Comparison of ENCODE assay signal across 24 mouse cellular contexts in genomic region chr5:39251021-39251420, GRCm38 (mm10).
DNase-seq lines count a peak whose midpoint lies in the region; ATAC-seq and TF ChIP-seq lines count a peak whose summit lies in the region.
"Had no signal": no experiment of that assay in that cellular context is flagged by ENCODE, and none has a peak within 500 bp of the region (broad histone marks: within the 10 kb centered on the region; RNA-seq: fewer than 3 reads in every experiment).

No protein-coding gene starts in this region.

- no peak overlapping the region for H3K27ac ChIP-seq in CH12.LX (ENCODE audit: insufficient read depth, low read depth)
- H3K27ac ChIP-seq in embryonic fibroblast, embryonic 13.5 days (ENCODE audit: insufficient read depth, low read length): peak overlapping the region; percentile 76
- H3K27ac ChIP-seq in intestine, embryonic 16.5 days (ENCODE audit: low read length): no peak overlapping the region
- H3K27ac ChIP-seq: embryonic facial prominence, embryonic 13.5 days; embryonic facial prominence, embryonic 15.5 days; forebrain, embryonic 13.5 days; forebrain, embryonic 15.5 days had no signal

- POLR2A ChIA-PET in Patski (lab: Charles Lee): no interaction called here

- dilution Hi-C loops in CH12.LX (cut with MboI; ENCODE audit: extremely low pct_ligation_motif_present, extremely low pct_unique_long_range_greater_than_20kb, low sequenced_read_pairs): no loop called here

- intact Hi-C loops in heart, postnatal 14 days (cut with DNase I): no loop called here

- peak; percentile 54 for ATAC-seq in Patski
- 0 out of 2 replicates have a peak, but pooled peaks have one; percentile 42 for ATAC-seq in megakaryocyte progenitor cell, adult 5-6 weeks (replicated peaks; ENCODE audit: poor library complexity)
- no peak for ATAC-seq in intestine, embryonic 16.5 days
- ATAC-seq: forebrain, embryonic 13.5 days; forebrain, embryonic 15.5 days; forebrain, postnatal 0 days had no signal

- peaks cover 0 to 13% of the 10 kb centered on the region in 2 experiments; a peak in 2 of 4 replicates for H3K4me1 ChIP-seq in CH12.LX (ENCODE audit: control insufficient read depth in 1 of 2, insufficient read depth in 2 of 2)
- H3K4me1 ChIP-seq in embryonic fibroblast, embryonic 13.5 days (ENCODE audit: control insufficient read depth, insufficient read depth, low read length): peaks cover 9% of the 10 kb centered on the region
- H3K4me1 ChIP-seq in intestine, embryonic 16.5 days (ENCODE audit: control insufficient read depth, insufficient read depth, low read length): no peaks in the 10 kb centered on the region
- H3K4me1 ChIP-seq: embryonic facial prominence, embryonic 13.5 days; embryonic facial prominence, embryonic 15.5 days; forebrain, embryonic 13.5 days; forebrain, embryonic 15.5 days had no signal

- H3K9ac ChIP-seq in CH12.LX (ENCODE audit: insufficient read depth, low read depth): no peak overlapping the region
- no peak overlapping the region for H3K9ac ChIP-seq in intestine, embryonic 16.5 days (ENCODE audit: low read depth, low read length)
- H3K9ac ChIP-seq: embryonic facial prominence, embryonic 13.5 days; embryonic facial prominence, embryonic 15.5 days; forebrain, embryonic 13.5 days; forebrain, embryonic 15.5 days; forebrain, postnatal 0 days had no signal

- in situ Hi-C loops in CH12.LX (cut with MboI; ENCODE audit: low pct_ligation_motif_present, low pct_unique_long_range_greater_than_20kb, low sequenced_read_pairs) (no loop called here), Patski (cut with MboI; ENCODE audit: low pct_unique_long_range_greater_than_20kb) (no loop called here)

- no peaks in the 10 kb centered on the region for H3K79me2 ChIP-seq in CH12.LX (replicated peaks; ENCODE audit: control insufficient read depth, extremely low read depth, insufficient read depth, poor library complexity, severe bottlenecking)

- no peak overlapping the region for H3K4me2 ChIP-seq in CH12.LX (ENCODE audit: insufficient read depth, low read depth, poor library complexity, severe bottlenecking)
- no peak overlapping the region for H3K4me2 ChIP-seq in intestine, embryonic 16.5 days (ENCODE audit: low read depth, low read length)
- H3K4me2 ChIP-seq: embryonic facial prominence, embryonic 13.5 days; embryonic facial prominence, embryonic 15.5 days; forebrain, embryonic 13.5 days; forebrain, embryonic 15.5 days had no signal

- TF ChIP-seq RAD21 in CH12.LX (IDR thresholded peaks at IDR 0.05; ENCODE audit: low read depth, low read length): no peak

- DNase-seq in CH12.LX (ENCODE audit: extremely low read depth) (peak; percentile 43), Patski (ENCODE audit: low read depth, low spot score) (no peak)
- no peak for DNase-seq in embryo, embryonic 10 days (ENCODE audit: low spot score)
- DNase-seq in heart, postnatal 14 days: no peak
- DNase-seq in frontal cortex, postnatal 25 days (ENCODE audit: low spot score in 2 of 2): no peak
- DNase-seq: adrenal gland, adult 2 months; adrenal gland, postnatal 10 days; adrenal gland, postnatal 25 days; cerebellum, adult 11 months; cerebellum, adult 18-20 months; cerebellum, adult 8-10 months; cerebellum, adult 9-11 months; cerebellum, postnatal 14 days; cerebellum, postnatal 36 days; embryo, embryonic 11 days; forebrain, postnatal 0 days had no signal

- TF ChIP-seq EP300 in CH12.LX (IDR thresholded peaks at IDR 0.05; ENCODE audit: low read length): no peak

- TF ChIP-seq POLR2A in CH12.LX (IDR thresholded peaks at IDR 0.05; ENCODE audit: low read depth, low read length): no peak
- TF ChIP-seq POLR2A in embryonic fibroblast, embryonic 13.5 days (IDR thresholded peaks at IDR 0.05; ENCODE audit: low read depth, low read length): no peak

- H3K9me3 ChIP-seq in CH12.LX (replicated peaks; ENCODE audit: low read length): no peaks in the 10 kb centered on the region
- no peaks in the 10 kb centered on the region for H3K9me3 ChIP-seq in intestine, embryonic 16.5 days (ENCODE audit: control insufficient read depth, low read length)
- H3K9me3 ChIP-seq: embryonic facial prominence, embryonic 13.5 days; embryonic facial prominence, embryonic 15.5 days; forebrain, embryonic 13.5 days; forebrain, embryonic 15.5 days had no signal

- no peak for TF ChIP-seq CTCF in CH12.LX (conservative IDR thresholded peaks at IDR 0.05 in 1 of 2, IDR thresholded peaks at IDR 0.05 in 1 of 2; ENCODE audit: low read depth in 2 of 2, low read length in 2 of 2)
- TF ChIP-seq CTCF in Patski (IDR thresholded peaks at IDR 0.05): no peak
- no peak for TF ChIP-seq CTCF in embryonic fibroblast, embryonic 13.5 days (IDR thresholded peaks at IDR 0.05; ENCODE audit: borderline replicate concordance, insufficient read depth, low read length)

- H3K4me3 ChIP-seq in CH12.LX (replicated peaks in 1 of 3; ENCODE audit: low read depth in 2 of 3, low read length in 2 of 3, poor library complexity in 1 of 3): no peak overlapping the region
- no peak overlapping the region for H3K4me3 ChIP-seq in embryonic fibroblast, embryonic 13.5 days (ENCODE audit: insufficient read depth, low read length)
- H3K4me3 ChIP-seq in intestine, embryonic 16.5 days (ENCODE audit: low read length): no peak overlapping the region
- H3K4me3 ChIP-seq: embryonic facial prominence, embryonic 13.5 days; embryonic facial prominence, embryonic 15.5 days; forebrain, embryonic 13.5 days; forebrain, embryonic 15.5 days had no signal

- no peaks in the 10 kb centered on the region for H3K27me3 ChIP-seq in CH12.LX (replicated peaks)
- H3K27me3 ChIP-seq in Patski: no peaks in the 10 kb centered on the region
- H3K27me3 ChIP-seq in intestine, embryonic 16.5 days (replicated peaks; ENCODE audit: control insufficient read depth, insufficient read depth, low read length): no peaks in the 10 kb centered on the region
- H3K27me3 ChIP-seq: embryonic facial prominence, embryonic 13.5 days; embryonic facial prominence, embryonic 15.5 days; forebrain, embryonic 13.5 days; forebrain, embryonic 15.5 days had no signal

- CTCF ChIA-PET in Patski (lab: Charles Lee): interaction anchor here (1.4 kb wide), 1 partner anchor 17 kb away, joined by 3 read pairs; no protein-coding TSS in a partner anchor

- H3K36me3 ChIP-seq in CH12.LX (replicated peaks in 1 of 2; ENCODE audit: control insufficient read depth in 1 of 2, insufficient read depth in 1 of 2, low read length in 1 of 2): no peaks in the 10 kb centered on the region
- H3K36me3 ChIP-seq in intestine, embryonic 16.5 days (ENCODE audit: control insufficient read depth, insufficient read depth, low read length): no peaks in the 10 kb centered on the region
- H3K36me3 ChIP-seq: embryonic facial prominence, embryonic 13.5 days; embryonic facial prominence, embryonic 15.5 days; forebrain, embryonic 15.5 days; G1E had no signal

TF ChIP-seq in CH12.LX, 34 proteins besides CTCF, POLR2A, EP300 and RAD21:
- TF ChIP-seq NELFE (IDR thresholded peaks at IDR 0.05; ENCODE audit: low read depth, low read length) (no peak), POLR2AphosphoS2 (IDR thresholded peaks at IDR 0.05; ENCODE audit: low read depth, low read length) (no peak)
